Mouse (Mus musculus): Measurements from ENCODE around the gene Kif26b.

GRCm38 (mm10) chr1:178936457-178936856 lies 407.5 kb downstream of the Kif26b start:
- TF ChIP-seq CTCF (IDR thresholded peaks at IDR 0.05; ENCODE audit: extremely low read depth, insufficient read length, insufficient replicate concordance, low read depth, low read length) = no peak
- no peak for TF ChIP-seq POLR2A (IDR thresholded peaks at IDR 0.05; ENCODE audit: low read depth, low read length)
